Mouse (Mus musculus) CD8-positive naive resting alpha-beta T cell, adult 2 months (primary cell): ENCODE results near the gene Ngdn.
"Not testable (repeated sequence)": the region's sequence is repeated elsewhere in the genome, so short reads cannot be mapped to it uniquely, and the experiment has no call there.

ENCODE experiments used
- DNase-seq, 2 experiments: peaks; one replicate each; pipeline ENCODE4 v3.0.0; 2022; ENCODE audit warnings: low read depth in 2 of 2, low spot score in 2 of 2

Gene Ngdn

DNA sequence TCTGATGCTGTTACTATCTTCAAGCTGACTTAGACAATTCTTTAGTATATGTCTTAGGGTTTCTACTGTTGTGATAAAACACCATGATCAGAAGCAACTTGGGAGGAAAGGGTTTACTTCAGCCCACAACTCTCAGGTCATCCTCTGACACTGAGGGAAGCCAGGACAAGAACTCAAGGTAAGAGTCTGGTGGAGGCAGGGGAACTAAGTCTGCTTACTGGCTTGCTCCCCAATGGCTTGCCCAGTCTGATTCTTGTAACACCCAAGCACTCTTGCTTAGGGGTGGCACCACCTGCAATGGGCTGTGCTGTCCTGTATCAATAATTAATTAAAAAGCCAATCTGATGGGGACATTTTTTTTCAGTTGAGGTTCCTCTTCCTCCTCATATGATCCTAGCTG lies 16.6 kb upstream of the Ngdn start:
- no peak for DNase-seq

DNA sequence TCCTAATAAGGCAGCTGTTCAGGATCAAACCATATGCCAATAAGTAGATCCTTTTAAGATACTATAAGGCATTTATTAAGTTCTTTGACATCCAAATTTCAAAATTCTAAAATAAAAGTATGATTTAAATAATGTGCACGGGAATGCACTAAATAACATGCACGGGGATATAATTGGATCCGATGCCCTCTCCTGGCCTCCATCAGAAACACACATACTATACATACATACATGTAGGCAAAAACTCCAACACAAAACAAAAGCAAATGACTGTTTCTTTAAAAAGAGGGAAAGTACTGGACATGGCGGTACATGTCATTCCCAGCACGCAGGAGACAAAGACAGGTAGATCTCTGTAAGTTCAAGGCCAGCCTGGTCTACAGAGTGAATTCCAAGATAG lies 15.4 kb upstream of the Ngdn start:
- not testable (repeated sequence) for DNase-seq

- DNase-seq = no peak
Observed at GRCm38 (mm10) chr14:55000814-55001213, 14.4 kb upstream of the Ngdn start.

GRCm38 (mm10) chr14:55001446-55001845 lies 13.8 kb upstream of the Ngdn start:
- DNase-seq = no peak

- DNase-seq = no peak
Observed at GRCm38 (mm10) chr14:55001938-55002686, 13.1 kb upstream of the Ngdn start.

- DNase-seq = no peak
Observed at GRCm38 (mm10) chr14:55002687-55003120, 12.6 kb upstream of the Ngdn start.

GRCm38 (mm10) chr14:55003878-55004855 lies 11.1 kb upstream of the Ngdn start:
- DNase-seq = no peak

DNA sequence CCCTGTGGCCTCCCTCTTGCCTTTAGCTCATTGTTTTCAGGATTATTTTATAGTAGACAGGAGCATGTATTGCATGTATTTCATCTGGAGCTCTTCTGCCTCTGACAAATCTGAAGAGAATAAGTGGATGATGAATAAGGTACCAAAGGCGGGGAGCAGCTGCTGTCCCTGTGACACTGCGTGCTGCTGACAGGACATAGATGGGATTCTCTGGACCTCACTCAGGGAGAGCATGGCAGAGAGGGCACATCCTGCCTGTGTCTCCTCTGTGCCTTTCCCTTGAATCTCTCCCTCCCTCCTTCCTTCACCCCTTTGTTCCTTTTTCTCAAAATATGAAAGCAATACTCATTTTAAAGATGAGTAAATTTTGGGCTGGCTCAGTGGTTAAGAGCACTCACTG lies 9.7 kb upstream of the Ngdn start:
- DNase-seq = no peak

DNA sequence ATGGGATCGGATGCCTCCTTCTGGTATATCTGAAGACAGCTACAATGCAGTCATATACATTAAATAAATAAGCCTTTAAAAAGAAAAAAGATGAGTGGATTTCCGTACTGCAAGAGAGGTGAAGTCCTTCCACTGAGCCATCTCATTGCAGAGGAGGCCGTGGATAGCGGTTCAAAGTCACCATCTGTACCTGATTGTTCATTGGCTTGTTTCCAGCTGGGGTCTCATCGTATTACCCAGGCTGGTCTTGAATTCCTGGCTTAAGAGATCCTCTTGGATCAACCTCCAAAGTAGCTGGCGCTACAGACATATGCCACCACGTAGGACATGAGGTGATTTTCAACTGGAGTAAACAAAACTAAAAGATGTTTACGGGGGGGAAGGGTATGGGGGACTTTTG lies 9.3 kb upstream of the Ngdn start:
- no peak for DNase-seq

DNA sequence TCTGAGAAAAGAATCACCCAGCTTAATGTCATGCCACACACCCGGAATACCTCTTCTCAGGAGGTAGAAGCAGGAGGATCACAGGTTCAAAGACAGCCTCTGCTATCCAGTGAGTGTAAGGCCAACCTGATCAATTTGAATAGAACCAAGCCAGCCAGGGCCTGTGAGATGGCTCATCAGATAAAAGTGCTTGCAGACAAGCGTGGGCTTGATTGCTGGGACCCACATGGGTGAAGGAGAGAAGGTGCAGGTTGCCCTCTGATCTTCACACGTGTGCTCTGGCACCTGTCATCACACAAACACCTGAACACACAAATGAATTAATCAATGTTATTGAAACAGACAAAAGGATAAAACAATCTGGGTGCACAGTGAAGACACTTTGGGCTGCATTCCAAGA lies 8.7 kb upstream of the Ngdn start:
- no peak for DNase-seq

GRCm38 (mm10) chr14:55007120-55007908 lies 7.9 kb upstream of the Ngdn start:
- DNase-seq = no peak

GRCm38 (mm10) chr14:55008417-55008816 lies 6.8 kb upstream of the Ngdn start:
- no peak for DNase-seq

- no peak for DNase-seq
Observed at GRCm38 (mm10) chr14:55011116-55011515, 4.1 kb upstream of the Ngdn start.

GRCm38 (mm10) chr14:55014591-55014990 lies 663 bp upstream of the Ngdn start:
- no peak for DNase-seq

GRCm38 (mm10) chr14:55015767-55016111 lies 485 bp downstream of the Ngdn start:
- no peak for DNase-seq

GRCm38 (mm10) chr14:55016876-55017275 lies 1.6 kb downstream of the Ngdn start:
- DNase-seq = no peak

DNA sequence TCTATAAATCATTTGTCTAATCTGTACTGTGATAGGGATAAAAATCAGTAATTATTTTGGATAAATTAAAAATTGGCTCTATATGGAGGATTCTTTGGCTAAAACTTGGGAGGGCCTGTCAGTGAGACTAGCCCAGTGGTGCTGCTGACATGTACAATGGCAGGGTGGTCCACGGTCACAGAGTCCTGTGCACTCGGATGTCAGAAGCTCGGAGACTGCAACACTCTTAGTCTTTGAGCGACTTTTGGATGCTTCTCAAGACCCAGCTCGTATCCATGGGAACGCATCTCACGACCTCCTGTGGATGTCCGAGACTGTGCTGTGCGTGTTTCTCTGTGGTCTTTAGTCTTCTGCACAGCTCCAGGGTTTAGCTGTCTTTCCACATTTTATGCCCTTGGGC lies 5.1 kb downstream of the Ngdn start:
- DNase-seq = no peak

- DNase-seq = no peak
Observed at GRCm38 (mm10) chr14:55023011-55023410, 7.8 kb downstream of the Ngdn start.

GRCm38 (mm10) chr14:55024236-55024635 lies 9.0 kb downstream of the Ngdn start:
- DNase-seq = peak in 1 of 2 experiments; percentile 12

DNA sequence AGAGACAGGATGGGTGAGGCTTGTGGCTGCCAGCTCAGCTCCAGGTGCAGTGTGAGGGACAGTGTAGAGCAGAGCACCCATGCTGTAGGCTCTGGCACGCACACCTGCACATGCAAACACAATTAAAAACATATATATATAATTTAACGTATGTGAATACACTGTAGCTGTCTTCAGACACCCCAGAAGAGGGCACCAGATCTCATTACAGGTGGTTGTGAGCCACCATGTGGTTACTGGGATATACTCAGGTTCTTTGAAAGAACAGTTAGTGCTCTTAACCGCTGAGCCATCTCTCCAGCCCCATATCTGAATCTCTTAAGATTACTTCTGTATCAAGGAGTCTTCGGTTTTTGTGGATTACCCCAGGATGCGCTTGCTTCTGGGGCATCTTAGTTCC lies 10.3 kb downstream of the Ngdn start:
- no peak for DNase-seq

GRCm38 (mm10) chr14:55027251-55027650 lies 12.0 kb downstream of the Ngdn start:
- no peak for DNase-seq
